Comparison of ENCODE assay signal across 24 mouse cellular contexts in the genomic region with DNA sequence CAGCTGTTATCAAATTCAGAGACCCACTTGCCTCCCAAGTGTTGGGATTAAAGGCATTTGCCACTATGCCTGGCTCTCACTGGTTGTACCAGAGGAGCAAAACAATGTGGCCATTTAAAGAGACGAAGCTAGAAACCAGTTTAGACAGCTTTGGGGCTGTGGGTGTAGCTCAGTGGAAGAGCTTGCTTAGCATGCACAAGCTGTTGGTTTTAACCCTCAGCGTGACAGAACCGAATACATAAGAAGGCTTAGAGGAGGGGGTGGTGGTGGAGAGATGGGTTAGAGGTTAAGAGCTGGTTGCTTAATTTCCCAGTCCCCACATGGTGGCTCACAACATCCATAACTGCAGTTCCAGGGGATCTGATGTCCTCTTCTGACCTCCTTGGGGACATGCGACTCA. TPM values are rescaled to one million over a fixed set of nuclear protein-coding genes. Genes with fewer than 3 reads are reported as not detected.
DNase-seq lines count a peak whose midpoint lies in the region; ATAC-seq lines count a peak whose summit lies in the region.
"Had no signal": no experiment of that assay in that cellular context is flagged by ENCODE, and none has a peak within 500 bp of the region (broad histone marks: within the 10 kb centered on the region; RNA-seq: fewer than 3 reads in every experiment).

No protein-coding gene starts in this region.

- H3K4me2 ChIP-seq in embryonic facial prominence, embryonic 13.5 days: no peak overlapping the region
- H3K4me2 ChIP-seq in kidney, embryonic 15.5 days: no peak overlapping the region
- no peak overlapping the region for H3K4me2 ChIP-seq in midbrain, embryonic 12.5 days (replicated peaks)
- H3K4me2 ChIP-seq in midbrain, embryonic 16.5 days (ENCODE audit: low read length): no peak overlapping the region
- H3K4me2 ChIP-seq: embryonic facial prominence, embryonic 12.5 days; forebrain, embryonic 13.5 days; heart, embryonic 13.5 days; hindbrain, embryonic 13.5 days had no signal

- no peak for DNase-seq in embryonic facial prominence, embryonic 10.5 days (ENCODE audit: low spot score)
- DNase-seq in kidney, adult 18-20 months: no peak
- DNase-seq in brain, adult 2 months (ENCODE audit: low read depth, low spot score): peak; percentile 51
- DNase-seq in lung, postnatal 14 days: no peak
- DNase-seq: adrenal gland, postnatal 25 days; cerebellum, adult 18-20 months; cerebellum, postnatal 14 days; gastrocnemius, postnatal 14 days; heart, adult 2 months; heart, postnatal 14 days; liver; thymus, adult 18-20 months; thymus, postnatal 36 days had no signal

- no peaks in the 10 kb centered on the region for H3K27me3 ChIP-seq in embryonic facial prominence, embryonic 13.5 days
- H3K27me3 ChIP-seq in embryonic facial prominence, embryonic 10.5 days (replicated peaks; ENCODE audit: low read depth, poor library complexity, severe bottlenecking): no peaks in the 10 kb centered on the region
- H3K27me3 ChIP-seq in kidney, embryonic 15.5 days: no peaks in the 10 kb centered on the region
- no peaks in the 10 kb centered on the region for H3K27me3 ChIP-seq in midbrain, embryonic 12.5 days
- no peaks in the 10 kb centered on the region for H3K27me3 ChIP-seq in midbrain, embryonic 16.5 days (ENCODE audit: control insufficient read depth, insufficient read depth, low read depth, low read length)
- H3K27me3 ChIP-seq: embryonic facial prominence, embryonic 12.5 days; forebrain, embryonic 13.5 days; heart, embryonic 13.5 days; hindbrain, embryonic 13.5 days had no signal

- no peak overlapping the region for H3K27ac ChIP-seq in embryonic facial prominence, embryonic 13.5 days
- no peak overlapping the region for H3K27ac ChIP-seq in embryonic facial prominence, embryonic 10.5 days (replicated peaks)
- H3K27ac ChIP-seq in kidney, embryonic 15.5 days: peak overlapping the region; percentile 3; the same call in 1 of the 2 replicates
- H3K27ac ChIP-seq in midbrain, embryonic 12.5 days (replicated peaks): 0 out of 2 replicates have a peak overlapping the region, but pooled peaks have one; percentile 4
- no peak overlapping the region for H3K27ac ChIP-seq in midbrain, embryonic 16.5 days (ENCODE audit: low read length)
- H3K27ac ChIP-seq: embryonic facial prominence, embryonic 12.5 days; forebrain, embryonic 13.5 days; heart, adult 2 months; heart, embryonic 13.5 days; hindbrain, embryonic 13.5 days; limb, embryonic 10.5 days; macrophage had no signal

- H3K36me3 ChIP-seq in embryonic facial prominence, embryonic 13.5 days: peaks cover 83% of the 10 kb centered on the region
- peaks cover 99% of the 10 kb centered on the region for H3K36me3 ChIP-seq in embryonic facial prominence, embryonic 10.5 days (replicated peaks)
- peaks cover 95% of the 10 kb centered on the region for H3K36me3 ChIP-seq in kidney, embryonic 15.5 days
- peaks cover 69% of the 10 kb centered on the region for H3K36me3 ChIP-seq in midbrain, embryonic 12.5 days
- H3K36me3 ChIP-seq in midbrain, embryonic 16.5 days (ENCODE audit: control insufficient read depth, insufficient read depth, low read length): peaks cover 6% of the 10 kb centered on the region; the same call in 1 of the 2 replicates

- no peaks in the 10 kb centered on the region for H3K9me3 ChIP-seq in embryonic facial prominence, embryonic 13.5 days
- no peaks in the 10 kb centered on the region for H3K9me3 ChIP-seq in embryonic facial prominence, embryonic 10.5 days
- H3K9me3 ChIP-seq in kidney, embryonic 15.5 days (replicated peaks): no peaks in the 10 kb centered on the region
- H3K9me3 ChIP-seq in midbrain, embryonic 12.5 days: no peaks in the 10 kb centered on the region
- H3K9me3 ChIP-seq in midbrain, embryonic 16.5 days (replicated peaks; ENCODE audit: control insufficient read depth, low read length, poor library complexity, severe bottlenecking): no peaks in the 10 kb centered on the region
- H3K9me3 ChIP-seq: embryonic facial prominence, embryonic 12.5 days; forebrain, embryonic 13.5 days; heart, embryonic 13.5 days; hindbrain, embryonic 13.5 days; limb, embryonic 10.5 days had no signal

- H3K4me1 ChIP-seq in embryonic facial prominence, embryonic 13.5 days: no peaks in the 10 kb centered on the region
- H3K4me1 ChIP-seq in embryonic facial prominence, embryonic 10.5 days: no peaks in the 10 kb centered on the region
- peaks cover 9% of the 10 kb centered on the region for H3K4me1 ChIP-seq in kidney, embryonic 15.5 days
- no peaks in the 10 kb centered on the region for H3K4me1 ChIP-seq in midbrain, embryonic 12.5 days
- H3K4me1 ChIP-seq in midbrain, embryonic 16.5 days (ENCODE audit: control insufficient read depth, insufficient read depth, low read length): no peaks in the 10 kb centered on the region
- H3K4me1 ChIP-seq: embryonic facial prominence, embryonic 12.5 days; forebrain, embryonic 13.5 days; hindbrain, embryonic 13.5 days; limb, embryonic 10.5 days had no signal

- 0 out of 2 replicates have a peak overlapping the region, but pooled peaks have one; percentile 11 for H3K9ac ChIP-seq in embryonic facial prominence, embryonic 13.5 days
- no peak overlapping the region for H3K9ac ChIP-seq in kidney, embryonic 15.5 days
- no peak overlapping the region for H3K9ac ChIP-seq in midbrain, embryonic 12.5 days (replicated peaks)
- no peak overlapping the region for H3K9ac ChIP-seq in midbrain, embryonic 16.5 days (ENCODE audit: low read depth, low read length)
- H3K9ac ChIP-seq: embryonic facial prominence, embryonic 12.5 days; forebrain, embryonic 13.5 days; heart, embryonic 13.5 days; hindbrain, embryonic 13.5 days had no signal

- WGBS in embryonic facial prominence, embryonic 13.5 days: 78% methylated on average over 4 of the region's 4 CpGs
- 83% methylated on average over 4 of the region's 4 CpGs for WGBS in embryonic facial prominence, embryonic 10.5 days
- WGBS in kidney, embryonic 15.5 days: 83% methylated on average over 4 of the region's 4 CpGs
- 81% methylated on average over 4 of the region's 4 CpGs for WGBS in midbrain, embryonic 12.5 days
- 71% methylated on average over 4 of the region's 4 CpGs for WGBS in midbrain, embryonic 16.5 days

- H3K4me3 ChIP-seq in embryonic facial prominence, embryonic 13.5 days: no peak overlapping the region
- H3K4me3 ChIP-seq in embryonic facial prominence, embryonic 10.5 days: no peak overlapping the region
- no peak overlapping the region for H3K4me3 ChIP-seq in kidney, embryonic 15.5 days (replicated peaks)
- no peak overlapping the region for H3K4me3 ChIP-seq in midbrain, embryonic 12.5 days
- H3K4me3 ChIP-seq in midbrain, embryonic 16.5 days (ENCODE audit: low read depth, low read length): no peak overlapping the region
- H3K4me3 ChIP-seq: embryonic facial prominence, embryonic 12.5 days; forebrain, embryonic 13.5 days; heart, adult 2 months; heart, embryonic 13.5 days; hindbrain, embryonic 13.5 days; limb, embryonic 10.5 days had no signal

- ATAC-seq in embryonic facial prominence, embryonic 13.5 days (ENCODE audit: insufficient number of reproducible peaks, insufficient read depth, low FRiP score, low TSS enrichment, low read depth): no peak
- ATAC-seq in kidney, embryonic 15.5 days (replicated peaks; ENCODE audit: low FRiP score): no peak
- ATAC-seq in midbrain, embryonic 12.5 days (ENCODE audit: low FRiP score, low read depth): no peak
- no peak for ATAC-seq in midbrain, embryonic 16.5 days
- ATAC-seq: forebrain, embryonic 13.5 days; inflammation-experienced regulatory T-cells, adult 6 months had no signal

RNA-seq across cellular contexts. Expression of gene Rpa1, which starts 39.5 kb away (rescaled TPM):
- polyA plus RNA-seq in embryonic facial prominence, embryonic 13.5 days (2015; fragmentation: Nextera tagmentation; extraction: Ambion mirVana): 110 and 120 TPM in 2 replicates
- 192 and 201 TPM in 2 replicates for polyA plus RNA-seq in embryonic facial prominence, embryonic 10.5 days (2016; fragmentation: Nextera tagmentation; extraction: Ambion mirVana)
- polyA plus RNA-seq in kidney, embryonic 15.5 days (2015; fragmentation: Nextera tagmentation; extraction: Ambion mirVana): 123 and 128 TPM in 2 replicates
- 107 and 110 TPM in 2 replicates for polyA plus RNA-seq in midbrain, embryonic 12.5 days (2016; fragmentation: Nextera tagmentation; extraction: Ambion mirVana)
- 50.6 and 50.7 TPM in 2 replicates for polyA plus RNA-seq in midbrain, embryonic 16.5 days (2015; fragmentation: Nextera tagmentation; extraction: Ambion mirVana)

RNA-seq across cellular contexts. Expression of gene Smyd4, which starts 39.6 kb away (rescaled TPM):
- 15.6 and 19.8 TPM in 2 replicates for polyA plus RNA-seq in embryonic facial prominence, embryonic 13.5 days (2015; fragmentation: Nextera tagmentation; extraction: Ambion mirVana)
- 18.2 TPM in 2 replicates for polyA plus RNA-seq in embryonic facial prominence, embryonic 10.5 days (2016; fragmentation: Nextera tagmentation; extraction: Ambion mirVana)
- 14.6 and 15.2 TPM in 2 replicates for polyA plus RNA-seq in kidney, embryonic 15.5 days (2015; fragmentation: Nextera tagmentation; extraction: Ambion mirVana)
- 16.3 and 16.6 TPM in 2 replicates for polyA plus RNA-seq in midbrain, embryonic 12.5 days (2016; fragmentation: Nextera tagmentation; extraction: Ambion mirVana)
- polyA plus RNA-seq in midbrain, embryonic 16.5 days (2015; fragmentation: Nextera tagmentation; extraction: Ambion mirVana): 17.3 TPM in 2 replicates

Comparison
In these comparisons a context has a peak if more than half of its experiments do, and no peak if none do; other contexts are left out.
1. H3K27ac ChIP-seq: peak in kidney, embryonic 15.5 days (single experiment) and midbrain, embryonic 12.5 days (single experiment); none in embryonic facial prominence, embryonic 13.5 days (single experiment), embryonic facial prominence, embryonic 10.5 days (single experiment) and midbrain, embryonic 16.5 days (single experiment).